Mouse (Mus musculus): ENCODE results near the gene Cuedc2. TPM values are rescaled to one million over a fixed set of nuclear protein-coding genes. Genes with fewer than 3 reads are reported as not detected.

Cuedc2 gene
- total and polyA plus RNA-seq, 3 experiments: 251 to 302 (median 297) TPM

DNA sequence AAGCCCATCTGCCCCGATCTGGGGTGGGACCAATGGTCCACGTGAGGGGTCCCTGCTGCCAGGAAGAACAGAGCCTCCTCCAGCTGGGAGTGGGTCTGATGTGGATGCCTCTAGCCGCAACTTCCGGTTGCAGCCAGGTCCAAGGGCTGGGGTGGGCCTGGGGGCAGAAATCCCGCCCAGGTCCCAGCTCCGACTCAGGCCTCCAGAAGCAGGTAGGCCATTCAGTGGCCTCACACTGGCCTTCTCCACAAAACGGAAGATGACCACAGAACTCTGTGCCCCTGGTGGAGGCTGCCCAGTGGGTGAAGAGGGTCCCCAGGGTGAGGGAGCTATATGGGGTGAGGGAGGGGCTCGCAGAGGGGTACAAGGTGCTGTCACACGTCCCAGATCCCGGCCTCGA is 14.1 kb downstream of the Cuedc2 start:
- Histone ChIP-seq H3K36me3 (ENCODE audit: control insufficient read depth in 1 of 2, insufficient read depth in 2 of 2, low read length in 2 of 2) (peaks cover 0 to 7% of the 10 kb centered on the region in 2 experiments; a peak in 2 of 4 replicates), H3K27ac (ENCODE audit: control insufficient read depth, low read depth, low read length) (no peak overlapping the region), H3K4me1 (ENCODE audit: control insufficient read depth in 1 of 2, insufficient read depth in 2 of 2, low read length in 2 of 2) (peaks cover 0 to 25% of the 10 kb centered on the region in 2 experiments; a peak in 2 of 4 replicates), H3K9me3 (replicated peaks; ENCODE audit: insufficient read depth, low read length) (no peaks in the 10 kb centered on the region), H3K9ac (ENCODE audit: control insufficient read depth, low read depth, low read length, poor library complexity, severe bottlenecking) (no peak overlapping the region), H3K79me2 (ENCODE audit: control insufficient read depth, insufficient read depth, low read length, poor library complexity) (peaks cover 2% of the 10 kb centered on the region; the same call in 1 of the 2 replicates), H3K27me3 (ENCODE audit: control insufficient read depth in 1 of 2, insufficient read depth in 2 of 2, low read length in 2 of 2) (no peaks in the 10 kb centered on the region), H3K4me3 (ENCODE audit: control insufficient read depth in 1 of 2, insufficient read depth in 1 of 2, low read depth in 2 of 2, low read length in 2 of 2) (no peak overlapping the region)
- no peak for TF ChIP-seq CTCF (IDR thresholded peaks at IDR 0.05 in 2 of 3, conservative IDR thresholded peaks at IDR 0.05 in 1 of 3; ENCODE audit: control insufficient read depth in 1 of 3, insufficient read depth in 1 of 3, low read depth in 2 of 3, low read length in 3 of 3, poor library complexity in 1 of 3, severe bottlenecking in 1 of 3)
- TF ChIP-seq BHLHE40 (IDR thresholded peaks at IDR 0.05; ENCODE audit: borderline replicate concordance, low read depth, low read length): no peak
- no peak for TF ChIP-seq GATA1 (IDR thresholded peaks at IDR 0.05; ENCODE audit: low read depth, low read length)
- TF ChIP-seq MYB (IDR thresholded peaks at IDR 0.05; ENCODE audit: low read depth, low read length): no peak
- TF ChIP-seq ZKSCAN1 (IDR thresholded peaks at IDR 0.05; ENCODE audit: low read depth, low read length): no peak
- no peak for TF ChIP-seq MXI1 (IDR thresholded peaks at IDR 0.05; ENCODE audit: low read depth, low read length)
- no peak for TF ChIP-seq TAL1 (IDR thresholded peaks at IDR 0.05; ENCODE audit: low read length)
- no peak for TF ChIP-seq ZC3H11A (IDR thresholded peaks at IDR 0.05; ENCODE audit: low read depth, low read length)
- no peak for TF ChIP-seq SMC3 (IDR thresholded peaks at IDR 0.05; ENCODE audit: low read depth, low read length)
- no peak for TF ChIP-seq SIN3A (IDR thresholded peaks at IDR 0.05; ENCODE audit: low read length)
- no peak for TF ChIP-seq ZMIZ1 (IDR thresholded peaks at IDR 0.05; ENCODE audit: low read depth, low read length)
- no peak for TF ChIP-seq TCF12 (IDR thresholded peaks at IDR 0.05; ENCODE audit: low read depth, low read length)
- no peak for TF ChIP-seq HCFC1 (IDR thresholded peaks at IDR 0.05; ENCODE audit: low read depth, low read length)
- no peak for DNase-seq (ENCODE audit: low read depth, low spot score)

- Histone ChIP-seq H3K4me1 (ENCODE audit: control insufficient read depth in 1 of 2, insufficient read depth in 2 of 2, low read length in 2 of 2) (peaks cover 0 to 21% of the 10 kb centered on the region in 2 experiments; a peak in 2 of 4 replicates), H3K9ac (ENCODE audit: control insufficient read depth, low read depth, low read length, poor library complexity, severe bottlenecking) (no peak overlapping the region), H3K27ac (ENCODE audit: control insufficient read depth, low read depth, low read length) (no peak overlapping the region), H3K4me3 (ENCODE audit: control insufficient read depth in 1 of 2, insufficient read depth in 1 of 2, low read depth in 2 of 2, low read length in 2 of 2) (no peak overlapping the region), H3K36me3 (ENCODE audit: control insufficient read depth in 1 of 2, insufficient read depth in 2 of 2, low read length in 2 of 2) (peaks cover 0 to 7% of the 10 kb centered on the region in 2 experiments; a peak in 2 of 4 replicates), H3K79me2 (ENCODE audit: control insufficient read depth, insufficient read depth, low read length, poor library complexity) (peaks cover 2% of the 10 kb centered on the region; the same call in 1 of the 2 replicates), H3K27me3 (ENCODE audit: control insufficient read depth in 1 of 2, insufficient read depth in 2 of 2, low read length in 2 of 2) (no peaks in the 10 kb centered on the region), H3K9me3 (replicated peaks; ENCODE audit: insufficient read depth, low read length) (no peaks in the 10 kb centered on the region)
- TF ChIP-seq ZC3H11A (IDR thresholded peaks at IDR 0.05; ENCODE audit: low read depth, low read length) (no peak), BHLHE40 (IDR thresholded peaks at IDR 0.05; ENCODE audit: borderline replicate concordance, low read depth, low read length) (no peak)
- DNase-seq (ENCODE audit: low read depth, low spot score): no peak
These were observed 14.8 kb downstream of the Cuedc2 start for GRCm38 (mm10) chr19:46323716-46324115.

DNA sequence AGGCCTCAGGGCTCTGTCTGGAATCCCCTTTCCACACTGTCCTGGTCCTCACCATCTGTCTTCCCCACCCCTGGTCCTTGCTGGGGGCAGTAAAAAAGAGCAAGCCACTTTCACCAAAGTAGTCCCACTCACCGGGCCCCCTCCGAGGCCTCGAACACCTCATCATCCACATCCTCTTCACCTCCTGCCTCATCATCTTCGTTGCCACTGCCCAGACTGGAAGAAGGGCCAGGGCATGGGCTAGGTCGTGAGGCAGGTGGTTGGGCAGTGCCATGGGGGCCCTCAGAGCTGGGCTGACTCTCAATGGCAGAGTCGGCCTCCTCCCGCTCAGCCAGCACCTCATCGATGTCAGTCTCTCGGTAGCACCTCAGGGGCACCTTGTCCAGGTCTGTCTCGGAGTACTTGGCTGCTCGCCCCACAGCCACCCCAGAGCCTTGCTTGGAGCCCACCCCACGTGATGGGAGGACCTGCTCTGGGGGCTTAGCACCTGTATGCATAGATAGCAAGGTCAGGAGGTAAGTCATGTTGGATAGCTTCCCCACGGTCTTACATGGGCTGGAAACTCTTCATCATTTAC is 15.4 kb downstream of the Cuedc2 start:
- no peak for TF ChIP-seq ZKSCAN1 (IDR thresholded peaks at IDR 0.05; ENCODE audit: low read depth, low read length)
- TF ChIP-seq ZMIZ1 (IDR thresholded peaks at IDR 0.05; ENCODE audit: low read depth, low read length): no peak
- no peak for TF ChIP-seq POLR2A (IDR thresholded peaks at IDR 0.05; ENCODE audit: control insufficient read depth in 1 of 2, insufficient read depth in 1 of 2, low read depth in 1 of 2, low read length in 2 of 2, poor library complexity in 1 of 2)
- TF ChIP-seq KAT2A (conservative IDR thresholded peaks at IDR 0.05; ENCODE audit: low read depth, low read length): no peak
- no peak for TF ChIP-seq RAD21 (IDR thresholded peaks at IDR 0.05; ENCODE audit: low read depth, low read length)
- TF ChIP-seq HCFC1 (IDR thresholded peaks at IDR 0.05; ENCODE audit: low read depth, low read length): no peak
- TF ChIP-seq TCF12 (IDR thresholded peaks at IDR 0.05; ENCODE audit: low read depth, low read length): no peak
- no peak for TF ChIP-seq TAL1 (IDR thresholded peaks at IDR 0.05; ENCODE audit: low read length)
- no peak for TF ChIP-seq ELF1 (IDR thresholded peaks at IDR 0.05; ENCODE audit: low read depth, low read length)
- TF ChIP-seq MXI1 (IDR thresholded peaks at IDR 0.05; ENCODE audit: low read depth, low read length): no peak
- no peak for TF ChIP-seq EP300 (IDR thresholded peaks at IDR 0.05; ENCODE audit: low read depth in 1 of 2, low read length in 2 of 2)
- DNase-seq (ENCODE audit: low read depth, low spot score): no peak
- H3K9me3 ChIP-seq (replicated peaks; ENCODE audit: insufficient read depth, low read length): no peaks in the 10 kb centered on the region
- H3K27ac ChIP-seq (ENCODE audit: control insufficient read depth, low read depth, low read length): no peak overlapping the region
- H3K4me3 ChIP-seq (ENCODE audit: control insufficient read depth in 1 of 2, insufficient read depth in 1 of 2, low read depth in 2 of 2, low read length in 2 of 2): no peak overlapping the region
- peaks cover 0 to 7% of the 10 kb centered on the region in 2 experiments; a peak in 2 of 4 replicates for H3K36me3 ChIP-seq (ENCODE audit: control insufficient read depth in 1 of 2, insufficient read depth in 2 of 2, low read length in 2 of 2)
- H3K79me2 ChIP-seq (ENCODE audit: control insufficient read depth, insufficient read depth, low read length, poor library complexity): no peaks in the 10 kb centered on the region; the same call in 1 of the 2 replicates
- no peaks in the 10 kb centered on the region for H3K27me3 ChIP-seq (ENCODE audit: control insufficient read depth in 1 of 2, insufficient read depth in 2 of 2, low read length in 2 of 2)
- peaks cover 0 to 21% of the 10 kb centered on the region in 2 experiments; a peak in 2 of 4 replicates for H3K4me1 ChIP-seq (ENCODE audit: control insufficient read depth in 1 of 2, insufficient read depth in 2 of 2, low read length in 2 of 2)
- H3K9ac ChIP-seq (ENCODE audit: control insufficient read depth, low read depth, low read length, poor library complexity, severe bottlenecking): no peak overlapping the region

Measured in MEL (cell line).